Mouse (Mus musculus): ENCODE measurements around the gene Rpn2. TPM values are rescaled to one million over a fixed set of nuclear protein-coding genes. Genes with fewer than 3 reads are reported as not detected.

Rpn2 gene
- total and polyA plus RNA-seq, 2 experiments from 2014 or later = 78.8 to 147 TPM

DNA sequence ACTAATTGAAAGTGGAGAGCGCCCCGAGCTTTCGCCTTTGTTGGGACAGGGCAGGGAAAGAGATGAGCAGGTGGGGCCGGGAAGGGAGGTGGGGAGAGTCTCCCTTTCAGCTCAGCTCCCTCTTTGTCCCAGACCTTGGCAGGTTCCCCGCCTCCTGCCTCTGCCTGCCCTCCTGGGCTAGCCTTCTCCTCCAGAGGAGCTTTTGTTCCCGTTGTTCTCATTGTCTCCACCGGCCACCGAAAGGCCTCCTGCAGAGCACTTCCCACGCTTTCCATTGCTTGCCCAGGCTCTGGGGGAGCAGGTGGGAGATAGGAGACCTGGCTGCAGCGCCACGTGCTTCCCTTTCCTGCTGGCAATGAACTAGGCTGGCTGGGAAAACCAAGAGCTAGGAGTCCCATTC is 49.8 kb downstream of the Rpn2 start:
- Histone ChIP-seq H3K4me3 (ENCODE audit: low read depth, low read length) (no peak overlapping the region), H3K9ac (replicated peaks; ENCODE audit: low read depth, low read length) (no peak overlapping the region), H3K9me3 (replicated peaks; ENCODE audit: control insufficient read depth, low read length) (no peaks in the 10 kb centered on the region), H3K4me2 (ENCODE audit: low read depth, low read length) (no peak overlapping the region), H3K4me1 (ENCODE audit: control insufficient read depth, insufficient read depth) (no peaks in the 10 kb centered on the region), H3K27me3 (ENCODE audit: control insufficient read depth, insufficient read depth, low read length) (no peaks in the 10 kb centered on the region), H3K36me3 (replicated peaks; ENCODE audit: control insufficient read depth, insufficient read depth, low read length) (peaks cover 40% of the 10 kb centered on the region), H3K27ac (ENCODE audit: low read depth) (no peak overlapping the region)
- ATAC-seq (ENCODE audit: insufficient read depth, low read depth) (no peak), DNase-seq (ENCODE audit: low spot score) (peak; percentile 21)
- WGBS = 37% methylated on average over 11 of the region's 11 CpGs
- TF ChIP-seq EP300 (IDR thresholded peaks at IDR 0.05; ENCODE audit: low read depth) = no peak
- TF ChIP-seq CTCF (IDR thresholded peaks at IDR 0.05; ENCODE audit: low read depth) = no peak

- Histone ChIP-seq H3K36me3 (replicated peaks; ENCODE audit: control insufficient read depth, insufficient read depth, low read length) (peaks cover 6% of the 10 kb centered on the region; the same call in 1 of the 2 replicates), H3K4me3 (ENCODE audit: low read depth, low read length) (no peak overlapping the region), H3K9me3 (replicated peaks; ENCODE audit: control insufficient read depth, low read length) (no peaks in the 10 kb centered on the region), H3K27me3 (ENCODE audit: control insufficient read depth, insufficient read depth, low read length) (no peaks in the 10 kb centered on the region), H3K9ac (replicated peaks; ENCODE audit: low read depth, low read length) (no peak overlapping the region), H3K4me2 (ENCODE audit: low read depth, low read length) (no peak overlapping the region), H3K4me1 (ENCODE audit: control insufficient read depth, insufficient read depth) (no peaks in the 10 kb centered on the region), H3K27ac (ENCODE audit: low read depth) (no peak overlapping the region)
- WGBS = 61% methylated on average over 5 of the region's 5 CpGs
- no peak for ATAC-seq (ENCODE audit: insufficient read depth, low read depth)
- DNase-seq (ENCODE audit: low spot score) = no peak
- no peak for TF ChIP-seq CTCF (IDR thresholded peaks at IDR 0.05; ENCODE audit: low read depth)
- TF ChIP-seq EP300 (IDR thresholded peaks at IDR 0.05; ENCODE audit: low read depth) = no peak
Measured at GRCm38 (mm10) chr2:157332059-157332458, 53.2 kb downstream of the Rpn2 start.

GRCm38 (mm10) chr2:157338663-157339062 is 59.8 kb downstream of the Rpn2 start:
- peak; percentile 24 for DNase-seq (ENCODE audit: low spot score)
- no peak for TF ChIP-seq EP300 (IDR thresholded peaks at IDR 0.05; ENCODE audit: low read depth)
- TF ChIP-seq CTCF (IDR thresholded peaks at IDR 0.05; ENCODE audit: low read depth) = peak; percentile 66
- H3K9ac ChIP-seq (replicated peaks; ENCODE audit: low read depth, low read length) = no peak overlapping the region
- no peaks in the 10 kb centered on the region for H3K36me3 ChIP-seq (replicated peaks; ENCODE audit: control insufficient read depth, insufficient read depth, low read length)
- no peak for ATAC-seq (ENCODE audit: insufficient read depth, low read depth)
- H3K4me1 ChIP-seq (ENCODE audit: control insufficient read depth, insufficient read depth) = no peaks in the 10 kb centered on the region
- H3K9me3 ChIP-seq (replicated peaks; ENCODE audit: control insufficient read depth, low read length) = no peaks in the 10 kb centered on the region
- H3K27me3 ChIP-seq (ENCODE audit: control insufficient read depth, insufficient read depth, low read length) = 0 out of 2 replicates have a peak, but pooled peaks cover 7% of the 10 kb centered on the region
- H3K4me3 ChIP-seq (ENCODE audit: low read depth, low read length) = no peak overlapping the region
- H3K27ac ChIP-seq (ENCODE audit: low read depth) = no peak overlapping the region
- 43% methylated on average over 5 of the region's 5 CpGs for WGBS
- no peak overlapping the region for H3K4me2 ChIP-seq (ENCODE audit: low read depth, low read length)

- H3K4me3 ChIP-seq (ENCODE audit: low read depth, low read length) = no peak overlapping the region
- DNase-seq (ENCODE audit: low spot score) (no peak), ATAC-seq (ENCODE audit: insufficient read depth, low read depth) (no peak)
- no peaks in the 10 kb centered on the region for H3K9me3 ChIP-seq (replicated peaks; ENCODE audit: control insufficient read depth, low read length)
- H3K36me3 ChIP-seq (replicated peaks; ENCODE audit: control insufficient read depth, insufficient read depth, low read length) = no peaks in the 10 kb centered on the region
- H3K27me3 ChIP-seq (ENCODE audit: control insufficient read depth, insufficient read depth, low read length) = 0 out of 2 replicates have a peak, but pooled peaks cover 7% of the 10 kb centered on the region
- TF ChIP-seq EP300 (IDR thresholded peaks at IDR 0.05; ENCODE audit: low read depth) = no peak
- no peak for TF ChIP-seq CTCF (IDR thresholded peaks at IDR 0.05; ENCODE audit: low read depth)
- H3K27ac ChIP-seq (ENCODE audit: low read depth) = no peak overlapping the region
- no peak overlapping the region for H3K9ac ChIP-seq (replicated peaks; ENCODE audit: low read depth, low read length)
- H3K4me1 ChIP-seq (ENCODE audit: control insufficient read depth, insufficient read depth) = no peaks in the 10 kb centered on the region
- WGBS = 78% methylated on average over 7 of the region's 7 CpGs
- H3K4me2 ChIP-seq (ENCODE audit: low read depth, low read length) = no peak overlapping the region
Measured at GRCm38 (mm10) chr2:157339532-157339931, 60.7 kb downstream of the Rpn2 start.

- no peak for DNase-seq (ENCODE audit: low spot score)
- H3K9me3 ChIP-seq (replicated peaks; ENCODE audit: control insufficient read depth, low read length) = no peaks in the 10 kb centered on the region
- H3K4me1 ChIP-seq (ENCODE audit: control insufficient read depth, insufficient read depth) = no peaks in the 10 kb centered on the region
- no peak for TF ChIP-seq CTCF (IDR thresholded peaks at IDR 0.05; ENCODE audit: low read depth)
- no peak for TF ChIP-seq EP300 (IDR thresholded peaks at IDR 0.05; ENCODE audit: low read depth)
- 39% methylated on average over 7 of the region's 7 CpGs for WGBS
- ATAC-seq (ENCODE audit: insufficient read depth, low read depth) = peak; percentile 13; the same call in 1 of the 2 replicates
- no peak overlapping the region for H3K9ac ChIP-seq (replicated peaks; ENCODE audit: low read depth, low read length)
- H3K27me3 ChIP-seq (ENCODE audit: control insufficient read depth, insufficient read depth, low read length) = 0 out of 2 replicates have a peak, but pooled peaks cover 7% of the 10 kb centered on the region
- no peaks in the 10 kb centered on the region for H3K36me3 ChIP-seq (replicated peaks; ENCODE audit: control insufficient read depth, insufficient read depth, low read length)
- no peak overlapping the region for H3K4me3 ChIP-seq (ENCODE audit: low read depth, low read length)
- no peak overlapping the region for H3K27ac ChIP-seq (ENCODE audit: low read depth)
- no peak overlapping the region for H3K4me2 ChIP-seq (ENCODE audit: low read depth, low read length)
Measured at GRCm38 (mm10) chr2:157340221-157340741, 61.5 kb downstream of the Rpn2 start.

Measured in heart, postnatal 0 days (tissue).